Mouse (Mus musculus) megakaryocyte progenitor cell, adult 5-6 weeks (primary cell): ENCODE measurements at regions not wholly inside any gene's neighbourhood (a gene's known extent, or its start where the extent isn't known, plus 50 kb on each side); places are given as distances from the start of the nearest gene placed in this dataset.

Experiments
- ATAC-seq: replicated peaks from 2 replicates; pipeline ENCODE4 v1.8.0; 2016; ENCODE audit warnings: mild to moderate bottlenecking, moderate TSS enrichment, inconsistent platforms; ENCODE audit not compliant: poor library complexity

DNA sequence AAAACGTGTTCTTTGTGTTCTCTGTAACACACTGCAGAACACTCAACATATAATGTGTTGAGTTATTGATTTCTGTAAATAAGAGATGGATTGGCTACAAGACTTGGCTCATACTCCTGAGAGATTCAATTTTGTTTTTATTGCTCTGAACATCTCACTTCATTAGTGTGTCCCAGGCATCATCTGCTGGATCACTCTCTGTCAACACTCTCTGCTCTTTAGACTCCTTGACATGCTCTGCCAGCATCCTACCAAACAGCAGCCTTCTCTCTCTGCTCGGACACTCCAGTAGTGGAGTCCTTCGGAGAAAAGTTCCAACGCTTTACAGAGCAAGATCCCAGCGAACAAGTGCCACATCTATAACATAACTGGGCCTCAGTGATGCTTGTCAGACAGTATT lies 235.1 kb upstream of the Lcorl start:
- no peak for ATAC-seq

DNA sequence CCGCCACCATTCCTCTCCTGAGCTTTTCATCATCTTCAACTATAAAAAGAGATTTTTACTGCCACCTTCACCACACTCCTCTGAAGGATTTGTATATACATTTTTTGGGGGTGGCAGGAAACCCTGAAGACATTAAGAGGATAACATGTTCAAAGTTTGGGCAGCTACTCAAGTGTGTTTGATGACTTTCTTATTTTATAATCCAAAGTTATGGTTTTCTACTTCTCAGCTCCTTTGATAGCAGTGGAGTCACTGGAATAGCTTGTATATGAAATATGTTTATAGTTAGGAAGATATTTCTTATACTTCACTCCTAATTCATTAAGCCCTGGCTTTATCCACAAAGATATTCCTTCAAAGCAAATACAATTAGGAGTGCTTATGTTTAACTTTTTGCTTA lies 229.5 kb upstream of the Lcorl start:
- no peak for ATAC-seq

DNA sequence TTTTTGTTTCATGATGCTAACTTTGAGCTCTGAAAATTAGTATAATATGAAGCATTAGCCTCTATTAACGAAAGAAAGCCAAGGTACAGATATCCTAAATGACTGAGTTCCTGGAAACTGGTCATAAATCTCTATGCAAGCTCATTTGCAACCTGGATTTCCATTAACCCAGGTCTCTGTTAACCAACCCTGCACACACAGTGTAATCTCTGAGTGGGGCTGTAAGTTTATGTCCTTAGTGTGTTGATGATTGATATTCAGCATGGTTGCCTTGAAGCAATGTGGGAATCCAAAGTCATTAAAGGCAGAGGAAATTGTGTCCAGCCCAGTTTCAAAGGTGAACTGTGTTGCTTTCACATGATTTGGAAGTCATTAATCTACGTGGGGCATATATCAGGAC lies 225.9 kb upstream of the Lcorl start:
- ATAC-seq = no peak

DNA sequence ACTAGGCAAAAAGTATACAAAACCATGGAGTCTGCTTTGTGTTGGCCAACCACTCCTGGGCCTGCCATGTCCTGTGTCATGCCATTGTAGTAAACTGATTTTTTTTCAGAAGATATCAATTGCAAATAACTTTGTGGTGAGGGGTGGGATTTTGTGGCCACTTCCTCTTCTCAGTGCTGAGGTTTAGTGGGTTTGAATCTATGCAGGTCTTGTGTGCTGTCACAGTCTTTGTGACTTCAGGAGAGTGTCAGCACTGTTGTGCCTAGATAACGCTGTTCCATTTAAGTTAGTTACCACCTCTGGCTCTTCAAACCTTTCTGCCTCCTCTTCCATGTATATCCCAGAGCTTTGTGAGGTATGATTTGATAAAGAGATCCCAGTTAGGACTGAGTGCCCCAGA lies 216.3 kb upstream of the Lcorl start:
- ATAC-seq = peak; percentile 60

DNA sequence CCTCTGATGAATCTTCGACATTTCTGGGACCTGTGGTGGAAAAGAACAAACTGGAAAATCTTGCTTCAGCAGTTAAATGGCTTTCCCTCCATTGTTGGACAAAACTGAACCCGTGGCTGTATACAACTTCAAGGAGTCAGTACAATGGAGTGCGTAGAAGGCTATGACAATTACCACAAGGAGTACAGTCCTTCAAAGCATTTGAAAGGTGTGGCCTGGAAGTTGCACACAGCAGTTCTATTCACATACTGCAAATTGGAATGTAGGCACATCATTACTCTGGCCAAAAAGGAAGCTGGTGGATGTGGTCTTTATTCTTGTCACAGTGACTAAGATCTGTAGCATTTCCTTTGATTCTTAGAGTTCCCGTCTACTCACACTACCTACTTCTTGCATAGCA lies 215.7 kb upstream of the Lcorl start:
- ATAC-seq = no peak

DNA sequence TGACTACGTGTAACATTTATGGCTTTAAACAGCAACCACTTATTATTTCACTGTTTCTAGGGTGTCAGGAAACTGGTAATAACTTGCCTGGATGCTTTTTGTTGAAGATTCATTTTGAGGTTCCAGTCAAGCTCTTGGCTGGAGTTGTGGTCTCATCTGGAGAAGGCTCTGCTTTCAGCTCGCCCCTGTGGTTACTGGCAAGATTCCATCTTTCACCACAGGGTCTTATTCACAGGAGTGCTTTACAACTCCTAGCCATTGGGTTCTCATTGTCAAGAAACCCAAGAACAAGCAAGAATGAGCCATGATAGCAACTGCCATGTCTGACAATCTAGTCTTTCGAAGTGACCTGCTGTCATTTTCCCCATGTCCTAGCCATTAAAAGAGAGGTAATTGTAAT lies 202.5 kb upstream of the Lcorl start:
- no peak for ATAC-seq

DNA sequence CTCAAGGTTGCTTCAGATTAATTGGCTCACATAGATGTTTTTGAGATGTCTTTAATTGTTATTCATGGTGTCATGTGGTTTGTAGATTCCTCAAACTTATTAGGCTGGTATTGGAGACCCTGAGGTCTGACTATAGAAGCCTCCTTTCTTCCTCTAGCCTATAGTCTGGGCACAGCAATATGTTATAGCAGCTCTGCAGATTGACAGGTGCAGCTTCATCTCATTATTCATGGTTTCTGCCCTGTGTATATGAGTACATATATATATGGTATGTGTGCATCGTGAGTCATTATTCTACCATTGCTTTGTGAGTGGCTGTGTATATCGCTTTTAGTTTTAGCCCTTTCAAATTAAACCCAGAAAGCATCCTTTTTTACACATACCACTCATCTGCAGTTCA lies 197.4 kb upstream of the Lcorl start:
- no peak for ATAC-seq

DNA sequence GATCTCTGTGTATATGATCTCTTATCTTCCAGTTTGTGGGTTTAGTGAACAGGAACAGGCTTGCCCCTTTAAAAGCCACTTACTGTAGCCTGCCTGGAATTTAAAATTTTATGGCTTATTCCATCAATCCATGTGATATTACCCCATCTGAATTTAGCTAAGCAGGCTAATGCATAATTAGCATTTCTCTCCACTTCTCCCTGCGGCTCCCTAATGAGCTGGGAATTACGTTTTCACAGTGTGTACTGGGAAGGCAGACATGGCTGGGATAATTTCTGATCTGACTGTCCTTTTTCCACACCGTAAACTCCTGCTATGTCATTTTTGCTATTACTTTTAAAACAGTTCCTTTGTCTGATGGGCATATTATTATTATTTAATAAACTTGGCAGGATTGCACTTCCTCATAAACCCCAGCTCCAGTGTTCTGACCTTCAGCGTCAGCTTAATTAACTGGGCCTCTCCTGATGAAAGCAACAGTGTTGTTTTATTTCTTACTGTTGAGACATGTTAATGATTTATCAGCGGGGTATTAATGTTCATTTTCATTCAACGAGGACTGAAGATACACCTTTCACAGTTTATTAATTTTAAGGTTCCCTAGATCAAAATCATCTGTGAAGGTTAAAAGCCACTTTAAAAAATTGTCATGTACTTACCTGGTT lies 185.4 kb upstream of the Lcorl start:
- ATAC-seq = no peak

DNA sequence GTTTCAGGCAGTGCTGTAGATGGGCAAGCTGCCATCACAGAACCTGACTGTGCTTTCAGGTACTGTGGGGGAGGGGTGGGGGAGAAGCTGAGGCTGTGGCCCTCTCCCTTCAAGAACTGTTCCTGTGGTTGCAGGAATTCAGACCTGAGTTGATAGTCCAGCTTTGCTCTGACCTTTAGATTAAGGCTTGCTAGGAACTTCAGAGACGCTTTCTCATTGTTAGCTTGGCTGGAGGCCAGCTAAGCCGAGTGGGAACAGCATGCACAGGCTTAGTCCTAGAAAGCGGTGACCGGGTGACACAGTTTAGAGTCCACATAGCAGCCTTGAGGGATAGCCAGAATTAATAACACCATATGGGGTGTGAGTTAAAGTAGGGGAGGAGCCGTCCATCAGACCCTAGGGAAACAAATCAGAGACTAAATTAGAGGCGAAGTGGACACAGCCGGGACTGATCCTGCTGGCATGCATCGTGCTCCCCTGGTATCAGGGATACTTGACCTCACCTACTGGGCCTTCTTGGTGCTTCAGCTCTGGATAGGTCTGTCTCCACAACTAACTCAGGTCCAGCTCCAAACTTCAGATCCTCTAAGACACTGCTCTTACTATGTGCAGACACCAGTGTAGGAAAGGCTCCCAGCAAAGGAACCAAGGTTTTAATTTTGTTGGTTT lies 175.7 kb upstream of the Lcorl start:
- ATAC-seq = no peak

DNA sequence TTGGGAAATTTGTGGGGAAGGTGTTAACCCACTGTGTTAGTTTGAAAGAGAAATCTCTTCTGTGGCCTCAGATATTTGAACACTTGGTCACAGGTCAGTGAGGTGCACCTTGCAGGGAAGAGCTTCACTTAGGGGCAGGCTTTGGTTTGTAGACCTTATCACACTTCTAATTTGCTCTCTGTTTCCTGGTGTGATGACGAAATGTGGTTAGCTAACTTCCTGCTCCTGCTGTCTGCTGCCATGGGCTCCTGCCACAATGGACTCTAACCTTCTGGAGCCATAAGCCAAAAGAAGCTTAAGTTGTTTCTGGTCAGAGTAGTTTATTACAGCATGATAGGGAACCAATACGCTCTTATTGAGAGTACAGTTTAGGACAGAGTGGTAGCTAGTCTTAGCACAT lies 174.8 kb upstream of the Lcorl start:
- ATAC-seq = peak; percentile 34; the same call in 1 of the 2 replicates

DNA sequence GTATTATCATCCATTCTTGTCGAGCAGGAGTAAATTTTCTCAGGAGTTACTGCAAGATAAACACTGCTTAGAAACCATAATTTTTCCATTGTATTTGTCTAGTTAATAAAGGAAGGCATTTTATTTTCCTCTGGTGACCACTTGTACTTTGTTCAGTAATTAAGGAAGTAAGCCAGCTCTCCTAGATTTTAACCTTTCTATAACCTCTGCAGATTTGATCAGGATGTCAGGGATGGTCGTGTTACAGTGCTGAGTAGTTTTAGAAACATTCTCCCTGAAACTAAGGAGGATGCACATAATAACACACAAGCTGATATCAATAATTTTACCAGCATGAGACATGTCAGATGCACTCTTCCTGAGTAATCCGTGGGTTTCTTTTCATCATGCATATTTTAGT lies 166.7 kb upstream of the Lcorl start:
- ATAC-seq = no peak

DNA sequence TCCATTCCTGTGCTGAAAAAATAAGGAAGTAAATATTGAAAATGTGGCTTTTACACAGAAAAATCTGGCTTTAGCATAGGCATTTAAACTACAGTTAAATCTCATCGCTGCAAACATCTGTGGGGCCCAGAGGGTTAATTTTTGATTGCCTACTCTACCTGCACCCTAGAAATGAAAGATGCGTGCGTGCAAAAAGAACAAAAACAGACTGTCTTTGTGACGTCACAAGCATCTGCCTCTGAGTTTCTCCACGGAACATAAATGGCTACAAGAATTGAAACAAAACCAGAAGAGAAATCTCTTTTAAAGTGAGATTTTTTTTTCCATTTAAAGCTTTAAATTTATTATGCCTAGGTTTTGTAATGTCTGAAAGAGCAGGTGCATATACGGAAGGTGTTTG lies 166.0 kb upstream of the Lcorl start:
- no peak for ATAC-seq

DNA sequence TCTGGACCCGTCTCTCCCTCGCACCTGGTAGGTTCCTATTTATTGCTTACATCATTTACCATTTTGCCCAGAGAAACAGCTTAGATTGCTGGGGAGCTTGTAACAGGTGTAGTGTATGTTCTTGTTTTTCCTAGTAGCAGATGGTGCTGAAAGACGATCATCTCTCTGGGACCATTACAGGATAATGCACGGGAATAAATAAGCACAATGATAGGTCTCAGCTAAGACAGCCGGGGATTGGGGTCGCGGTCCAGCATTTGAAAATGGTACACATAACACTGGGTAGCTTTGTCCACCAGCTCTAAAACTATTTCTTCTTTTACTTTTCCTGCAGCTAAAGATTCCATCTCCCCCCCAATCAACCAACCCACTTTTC lies 164.6 kb upstream of the Lcorl start:
- no peak for ATAC-seq

DNA sequence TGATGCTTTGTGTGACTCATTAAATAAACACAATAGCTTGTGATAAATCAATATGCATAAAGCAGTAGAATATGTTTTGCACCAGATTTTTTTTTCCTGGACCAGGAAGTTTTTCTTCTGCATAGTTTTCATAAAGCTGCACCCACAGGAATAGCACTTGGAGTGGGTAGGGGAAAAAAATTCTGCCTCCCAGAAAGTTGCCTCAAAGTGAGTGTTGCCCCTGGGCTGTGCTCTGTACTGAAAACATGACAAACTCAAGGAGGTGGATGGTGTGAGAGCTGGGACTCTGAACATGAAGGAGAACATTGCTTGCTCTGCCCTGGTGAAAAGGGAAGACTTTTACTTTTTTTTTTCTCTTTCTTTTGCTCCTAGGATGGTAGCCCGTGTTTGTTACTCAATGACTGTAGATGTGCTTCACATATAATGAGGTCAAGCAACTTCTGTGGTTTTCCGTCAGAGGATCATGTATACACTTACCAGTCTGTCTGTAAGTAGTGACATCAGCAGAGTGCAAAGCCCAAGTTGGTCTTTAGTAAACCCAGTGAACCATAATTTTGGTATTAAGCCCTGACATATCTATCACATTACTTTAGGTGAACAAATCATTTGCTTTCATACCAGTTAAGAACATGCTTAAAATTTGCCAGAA lies 164.1 kb upstream of the Lcorl start:
- ATAC-seq = no peak

DNA sequence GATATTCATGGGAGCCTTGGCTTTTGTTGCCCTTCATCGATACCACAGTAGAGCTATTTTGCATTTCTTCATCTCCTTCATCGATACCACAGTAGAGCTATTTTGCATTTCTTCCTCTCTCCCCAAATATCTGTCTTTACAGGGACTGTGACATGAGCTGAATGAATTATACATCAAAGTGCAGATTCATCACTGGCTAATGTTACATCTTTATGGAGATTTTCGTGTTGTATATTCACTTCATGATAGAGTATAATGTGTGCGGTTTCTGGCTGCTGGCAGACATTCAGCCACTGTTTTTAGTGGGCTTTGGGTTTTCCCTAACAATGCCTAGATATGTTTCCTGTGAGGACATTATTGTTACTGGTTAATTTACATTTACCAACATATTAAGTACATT lies 162.8 kb upstream of the Lcorl start:
- ATAC-seq = no peak

DNA sequence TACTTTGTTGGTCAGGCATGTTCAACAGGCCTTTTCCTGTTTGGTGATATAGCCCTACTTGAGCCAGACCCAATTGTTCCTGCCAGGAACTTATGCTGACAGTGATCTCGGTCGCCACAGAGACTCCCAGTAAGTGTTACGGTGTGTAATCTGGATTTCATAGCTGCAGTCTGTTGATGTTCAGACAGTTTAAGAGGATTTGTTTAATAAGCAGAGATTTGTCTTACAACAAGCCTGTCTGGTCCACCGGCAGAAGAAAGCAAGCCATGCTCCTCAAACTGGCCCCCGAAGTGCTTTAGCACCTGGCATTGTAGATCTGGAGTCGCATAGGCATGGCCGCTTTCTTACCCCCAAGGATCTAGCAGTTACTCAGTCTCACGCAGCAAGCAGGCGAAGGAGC lies 150.0 kb upstream of the Lcorl start:
- ATAC-seq = no peak

DNA sequence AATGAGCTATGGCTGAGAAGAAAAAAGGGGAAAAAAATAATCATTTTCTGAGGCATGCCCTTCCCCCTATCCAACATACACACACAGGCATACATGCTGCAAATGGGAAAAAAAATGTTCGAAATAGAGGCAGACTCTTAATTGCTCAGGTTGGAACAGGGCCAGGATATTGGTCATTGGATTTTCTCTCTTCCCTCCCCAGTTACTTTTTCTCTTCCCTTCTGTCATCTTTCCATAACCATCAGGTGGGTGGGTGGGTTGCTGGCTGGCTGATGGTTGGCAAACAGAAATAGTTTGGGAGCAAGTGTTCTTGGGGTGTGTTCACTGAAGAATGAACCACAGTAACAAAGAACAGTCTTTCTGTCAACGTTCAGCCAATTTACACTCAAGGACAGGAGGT lies 149.3 kb upstream of the Lcorl start:
- no peak for ATAC-seq

DNA sequence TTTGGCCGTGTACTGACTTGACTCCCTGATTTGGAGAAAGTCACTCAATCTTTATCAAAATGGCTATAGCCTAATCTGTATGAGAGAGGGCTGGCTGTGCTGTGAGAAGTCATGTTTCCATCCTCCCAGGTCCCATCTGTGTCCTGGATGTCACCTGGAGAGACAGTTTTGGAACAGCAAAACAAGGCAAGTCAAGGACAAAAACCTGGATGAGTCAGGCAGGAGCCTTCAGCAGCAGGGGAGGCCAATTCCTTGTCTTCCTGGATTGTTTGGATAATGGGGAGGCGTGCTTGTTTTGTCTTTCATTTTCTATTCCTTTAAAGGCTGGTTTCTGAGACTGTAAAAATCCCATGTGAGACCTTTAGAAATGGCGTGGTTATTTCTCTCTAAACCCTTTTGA lies 148.8 kb upstream of the Lcorl start:
- ATAC-seq = no peak

DNA sequence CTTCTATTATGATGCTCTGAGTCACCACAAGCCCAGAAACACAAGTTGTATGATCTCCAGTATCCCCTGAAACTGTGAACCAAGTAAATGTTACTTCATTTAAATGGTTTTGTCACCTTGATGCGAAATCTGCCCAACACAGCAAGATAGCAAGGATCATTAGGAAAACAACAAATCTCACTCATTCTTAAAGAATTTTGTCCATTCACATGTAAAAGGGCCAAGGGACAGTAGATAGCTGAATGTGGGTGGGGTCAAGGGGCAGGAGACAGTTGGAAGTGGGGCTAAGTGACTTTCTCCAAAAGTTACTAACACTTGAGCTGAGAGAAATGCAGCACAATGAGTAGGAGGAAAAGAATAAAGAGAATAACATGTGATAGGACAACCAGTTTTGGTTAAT lies 148.2 kb upstream of the Lcorl start:
- no peak for ATAC-seq

DNA sequence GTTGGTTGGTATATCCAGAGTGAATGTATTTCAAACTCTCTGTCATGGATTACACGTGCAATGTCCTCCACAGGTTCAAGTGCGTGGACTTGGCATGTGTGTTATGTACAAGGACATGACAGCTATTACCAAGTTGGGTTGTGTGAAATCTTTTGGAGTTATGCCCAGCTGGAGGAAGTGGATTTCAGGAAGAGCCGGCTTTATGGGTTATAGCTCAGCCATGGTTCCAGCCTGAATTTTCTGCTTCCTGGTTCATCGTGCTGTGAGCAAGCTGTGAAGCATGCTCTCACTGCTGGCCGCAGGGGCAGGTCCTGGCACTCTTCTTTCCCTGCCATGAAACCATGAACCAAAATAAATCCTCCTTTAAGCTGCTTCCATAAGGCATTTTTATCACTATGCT lies 144.6 kb upstream of the Lcorl start:
- no peak for ATAC-seq

DNA sequence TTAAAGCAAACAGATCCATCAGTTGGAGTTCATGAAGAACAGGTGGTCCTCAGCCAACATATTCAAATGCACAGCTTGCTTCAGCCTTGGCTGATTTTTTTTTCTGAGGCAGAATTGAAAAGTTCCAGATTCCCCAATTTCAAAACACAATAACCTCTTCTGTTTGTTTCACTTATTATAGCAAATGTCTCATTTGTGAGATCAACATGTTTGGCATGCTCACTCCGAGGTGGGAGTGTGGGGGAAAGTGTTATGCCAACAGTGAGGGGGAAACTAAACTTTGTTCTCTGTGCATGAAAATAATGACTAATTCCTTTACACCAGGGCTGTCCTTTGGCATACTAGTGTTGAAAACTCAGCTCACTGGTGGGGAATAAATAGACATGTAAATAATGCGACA lies 100.4 kb upstream of the Lcorl start:
- no peak for ATAC-seq

DNA sequence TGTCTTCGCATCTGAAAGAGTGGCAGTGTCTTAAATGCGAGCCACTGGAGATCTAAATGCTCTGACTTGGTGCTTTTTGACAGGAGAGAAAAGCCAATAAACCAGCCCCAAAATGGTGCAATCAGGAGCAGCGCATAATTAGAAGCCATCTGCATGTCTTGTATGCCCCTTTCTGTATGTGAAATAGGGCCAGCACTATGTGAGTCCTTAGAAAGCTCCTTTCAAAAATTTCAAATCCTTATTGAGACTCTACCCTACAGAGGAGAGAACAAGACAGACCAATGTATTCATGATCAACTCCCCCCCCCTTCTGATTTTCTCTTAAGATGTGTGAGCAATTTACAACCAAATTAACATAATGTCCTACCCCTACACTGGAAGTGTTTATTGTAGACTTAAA lies 86.6 kb upstream of the Lcorl start:
- ATAC-seq = no peak

DNA sequence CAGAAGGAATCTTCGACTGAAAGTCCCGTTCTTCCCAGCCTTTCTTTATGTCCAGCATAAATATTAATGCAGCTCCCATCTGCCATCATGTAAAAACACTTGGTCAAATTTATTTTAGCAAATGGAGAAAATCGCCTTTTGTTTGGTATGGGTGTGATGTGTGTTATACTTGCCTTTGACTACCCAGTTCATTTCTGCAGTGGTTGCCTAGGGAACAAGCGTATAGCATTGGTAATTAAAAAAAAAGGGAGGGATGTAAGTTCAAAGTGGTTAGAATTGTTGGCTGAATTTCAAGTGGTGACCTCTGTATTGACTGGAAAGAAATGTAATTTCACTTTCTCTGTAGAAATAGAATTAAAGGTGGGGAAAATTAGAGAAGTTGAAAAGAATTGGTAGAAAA lies 75.6 kb upstream of the Lcorl start:
- ATAC-seq = no peak
